Mouse (Mus musculus) testis, adult 2 months (tissue): ENCODE results near the gene Hsd3b6. TPM values are rescaled to one million over a fixed set of nuclear protein-coding genes. Genes with fewer than 3 reads are reported as not detected.

Experiments used
- H3K27ac ChIP-seq: fragments of 200-500 bp; 2 replicates; pipeline ENCODE4 v1.5.1; 2012; ENCODE audit warnings: low read depth, low read length; ENCODE audit not compliant: control insufficient read depth, insufficient read depth
- H3K27me3 ChIP-seq: fragments of 200-500 bp; 2 replicates; pipeline ENCODE4 v1.6.1; 2012; ENCODE audit warnings: mild to moderate bottlenecking, low read length, moderate library complexity; ENCODE audit not compliant: control insufficient read depth, insufficient read depth
- H3K36me3 ChIP-seq: fragments of 200-500 bp; 2 replicates; pipeline ENCODE4 v1.6.1; 2012; ENCODE audit warnings: mild to moderate bottlenecking, low read length; ENCODE audit not compliant: control insufficient read depth, insufficient read depth
- H3K4me1 ChIP-seq: fragments of 200-500 bp; 2 replicates; pipeline ENCODE4 v1.6.1; 2012; ENCODE audit warnings: low read length; ENCODE audit not compliant: control insufficient read depth, insufficient read depth
- H3K4me3 ChIP-seq: fragments of 200-500 bp; 2 replicates; pipeline ENCODE4 v1.5.1; 2012; ENCODE audit warnings: low read depth, mild to moderate bottlenecking, low read length, moderate library complexity, mixed read lengths; ENCODE audit not compliant: control insufficient read depth
- CTCF ChIP-seq: fragments of 200-500 bp; IDR thresholded peaks from 2 replicates; pipeline ENCODE4 v1.5.1; 2012; ENCODE audit warnings: low read depth, mild to moderate bottlenecking, inconsistent platforms, low read length, moderate library complexity; ENCODE audit not compliant: control insufficient read depth, insufficient read depth, insufficient replicate concordance
- POLR2A ChIP-seq: fragments of 200-500 bp; IDR thresholded peaks from 2 replicates; pipeline ENCODE4 v1.6.1; 2012; ENCODE audit warnings: low read depth, mild to moderate bottlenecking, inconsistent platforms, low read length, moderate library complexity; ENCODE audit not compliant: control insufficient read depth
- polyA plus RNA-seq: library from polyadenylated mRNA; depleted of rRNA; stranded (reverse); fragments of >200 nt; gene quantifications from 2 replicates; pipeline ENCODE4 v1.2.3, GENCODE M21; 2012; rRNA removed

Gene Hsd3b6
- polyA plus RNA-seq = 68.8 and 97.3 TPM in 2 replicates

DNA sequence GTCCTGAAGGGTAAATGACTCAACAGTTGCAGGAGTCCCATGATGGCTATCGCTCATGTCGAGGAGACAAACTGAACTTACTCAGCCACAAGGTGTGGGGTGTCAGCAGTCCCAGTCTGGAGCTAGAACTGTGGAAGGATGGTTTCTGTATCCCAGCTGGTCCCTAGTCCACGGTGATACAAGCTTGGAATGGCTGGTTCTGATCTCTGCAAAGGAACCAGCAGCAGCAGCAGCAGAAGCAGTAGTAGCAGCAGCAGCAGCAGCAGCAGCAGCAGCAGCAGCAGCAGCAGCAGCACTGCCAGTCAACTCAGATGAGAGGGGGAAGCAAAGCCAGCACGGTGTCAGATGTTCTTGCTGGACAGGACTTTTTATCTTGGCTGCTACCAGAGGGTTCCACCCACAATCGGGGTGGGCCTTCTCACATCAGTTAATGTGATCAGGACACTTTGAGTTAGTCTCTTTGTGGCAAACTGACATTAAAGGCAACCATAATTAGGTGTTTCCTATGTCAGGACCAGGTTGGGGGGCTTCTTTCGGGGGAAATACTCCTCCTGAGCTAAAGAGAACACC lies at the start of gene Hsd3b6:
Hsd3b6 (minus strand) TSS at position 343 of the 570 bp plus-strand sequence.
- Histone ChIP-seq H3K36me3 (no peaks in the 10 kb centered on the region), H3K4me1 (no peaks in the 10 kb centered on the region), H3K27me3 (no peaks in the 10 kb centered on the region), H3K27ac (peak within 1 kb of the TSS; percentile 25; the same call in 1 of the 2 replicates), H3K4me3 (no peak within 1 kb of the TSS; the same call in 1 of the 2 replicates)
- no peak for TF ChIP-seq CTCF
- no peak for TF ChIP-seq POLR2A

DNA sequence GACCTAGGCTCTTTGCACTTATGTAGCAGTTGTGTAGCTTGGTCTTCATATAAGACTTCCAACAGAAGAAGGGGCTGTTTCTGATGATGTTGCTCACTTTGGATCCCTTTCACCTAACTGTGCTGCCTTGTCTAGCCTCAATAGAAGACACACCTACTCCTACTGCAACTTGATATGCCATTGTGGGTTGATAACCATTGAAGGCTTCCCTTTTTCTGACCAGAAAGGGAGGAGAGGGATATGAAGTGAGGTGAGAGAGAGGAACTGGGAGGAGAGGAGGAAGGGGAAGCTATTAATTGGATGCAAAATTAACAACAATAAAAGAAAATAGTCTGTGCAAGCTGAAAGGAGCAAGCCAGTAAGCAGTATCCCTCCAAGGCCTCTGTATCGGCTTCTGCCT lies 48.6 kb upstream of the Hsd3b6 start:
- Histone ChIP-seq H3K4me1 (no peaks in the 10 kb centered on the region), H3K27ac (no peak overlapping the region), H3K27me3 (no peaks in the 10 kb centered on the region), H3K4me3 (no peak overlapping the region), H3K36me3 (no peaks in the 10 kb centered on the region)
- TF ChIP-seq POLR2A (no peak), CTCF (no peak)

- H3K27me3 ChIP-seq = no peaks in the 10 kb centered on the region
- H3K4me1 ChIP-seq = no peaks in the 10 kb centered on the region
- no peaks in the 10 kb centered on the region for H3K36me3 ChIP-seq
- no peak within 1 kb of the TSS for H3K27ac ChIP-seq
- TF ChIP-seq CTCF (no peak), POLR2A (no peak)
- H3K4me3 ChIP-seq = no peak within 1 kb of the TSS
These were observed 45.3 kb upstream of the Hsd3b6 start, which contains the start of gene Hsd3b1 for GRCm38 (mm10) chr3:98859576-98859975. TSS of gene Hsd3b1 (minus strand) at chr3:98859794.

GRCm38 (mm10) chr3:98858051-98858450 lies 43.8 kb upstream of the Hsd3b6 start:
- Histone ChIP-seq H3K27me3 (no peaks in the 10 kb centered on the region), H3K4me1 (no peaks in the 10 kb centered on the region), H3K36me3 (no peaks in the 10 kb centered on the region), H3K27ac (no peak overlapping the region), H3K4me3 (no peak overlapping the region)
- no peak for TF ChIP-seq CTCF
- no peak for TF ChIP-seq POLR2A

DNA sequence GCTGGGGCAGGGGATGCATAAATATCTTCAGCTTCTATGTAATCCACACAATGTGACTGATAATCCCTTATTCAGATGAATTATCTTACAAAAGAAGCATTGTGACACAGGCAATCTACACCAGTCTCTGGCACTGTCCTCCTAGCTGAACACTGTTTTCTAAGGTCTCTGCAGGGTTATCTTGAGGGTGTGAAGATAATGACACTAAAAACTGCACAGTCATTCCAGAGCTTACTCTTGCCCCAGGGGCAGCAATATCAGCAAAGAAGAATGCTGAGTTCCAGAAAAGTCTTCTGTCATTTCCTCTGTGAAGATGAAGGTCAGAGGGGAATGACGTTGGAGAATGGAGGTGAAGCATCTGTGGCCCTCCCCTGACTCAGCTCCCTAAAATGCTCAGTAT lies 42.6 kb upstream of the Hsd3b6 start:
- no peak overlapping the region for H3K4me3 ChIP-seq
- no peaks in the 10 kb centered on the region for H3K27me3 ChIP-seq
- H3K27ac ChIP-seq = no peak overlapping the region; the same call in 1 of the 2 replicates
- no peaks in the 10 kb centered on the region for H3K36me3 ChIP-seq
- TF ChIP-seq POLR2A (no peak), CTCF (no peak)
- H3K4me1 ChIP-seq = no peaks in the 10 kb centered on the region

DNA sequence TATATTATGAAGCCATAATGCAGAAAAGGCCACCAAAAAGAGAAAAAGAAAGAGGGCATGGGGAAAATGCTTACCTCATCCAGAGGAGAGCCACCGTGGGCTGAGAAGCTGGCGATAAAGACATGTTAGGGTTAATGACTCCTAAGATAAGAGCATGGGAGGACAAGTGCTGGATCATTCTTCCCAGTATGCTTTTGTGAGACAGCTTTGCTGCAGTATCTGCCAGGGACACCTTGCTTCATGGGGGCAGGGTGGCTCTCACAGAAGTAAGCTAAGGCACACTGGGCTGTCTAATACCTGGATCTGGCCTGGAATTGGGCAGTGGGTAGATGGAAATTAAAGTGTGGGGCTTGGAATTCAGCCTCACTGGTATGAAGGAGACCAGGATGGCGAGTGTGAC lies 40.9 kb upstream of the Hsd3b6 start:
- H3K27ac ChIP-seq = 0 out of 2 replicates have a peak overlapping the region, but pooled peaks have one; percentile 54
- H3K27me3 ChIP-seq = no peaks in the 10 kb centered on the region
- no peaks in the 10 kb centered on the region for H3K4me1 ChIP-seq
- no peak overlapping the region for H3K4me3 ChIP-seq
- TF ChIP-seq POLR2A = no peak
- no peak for TF ChIP-seq CTCF
- H3K36me3 ChIP-seq = no peaks in the 10 kb centered on the region

DNA sequence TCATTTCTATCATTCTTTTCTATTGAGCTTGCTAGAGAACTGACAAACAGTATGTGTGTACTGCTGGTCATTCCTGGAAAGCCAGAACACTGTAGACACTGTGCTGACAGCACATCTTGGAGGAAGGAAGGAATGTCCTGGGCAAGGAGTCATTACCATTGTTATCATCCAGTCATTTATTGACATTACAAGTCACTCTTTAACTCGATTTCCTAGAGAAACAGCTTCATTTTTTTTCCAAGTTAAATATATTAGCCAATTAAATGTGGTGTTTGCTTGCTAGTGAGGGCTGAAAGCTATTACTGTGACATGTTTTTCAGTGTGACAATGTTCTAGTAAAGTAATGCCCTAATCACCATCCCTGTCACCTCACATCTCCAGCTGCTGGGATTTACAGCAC lies 39.4 kb upstream of the Hsd3b6 start:
- no peak overlapping the region; the same call in 1 of the 2 replicates for H3K27ac ChIP-seq
- no peaks in the 10 kb centered on the region for H3K36me3 ChIP-seq
- H3K4me3 ChIP-seq = no peak overlapping the region
- no peaks in the 10 kb centered on the region for H3K27me3 ChIP-seq
- H3K4me1 ChIP-seq = no peaks in the 10 kb centered on the region
- no peak for TF ChIP-seq CTCF
- TF ChIP-seq POLR2A = no peak

- Histone ChIP-seq H3K4me1 (no peaks in the 10 kb centered on the region), H3K27ac (no peak overlapping the region), H3K27me3 (no peaks in the 10 kb centered on the region), H3K4me3 (no peak overlapping the region), H3K36me3 (no peaks in the 10 kb centered on the region)
- TF ChIP-seq CTCF (no peak), POLR2A (no peak)
These were observed 38.8 kb upstream of the Hsd3b6 start for GRCm38 (mm10) chr3:98853051-98853450.
